Mouse (Mus musculus) right cerebral cortex, postnatal 25 days (tissue): ENCODE data around the gene Muc13.

Source experiments
- DNase-seq: peaks from one replicate; pipeline ENCODE4 v3.0.0; 2022

Muc13 gene

DNA sequence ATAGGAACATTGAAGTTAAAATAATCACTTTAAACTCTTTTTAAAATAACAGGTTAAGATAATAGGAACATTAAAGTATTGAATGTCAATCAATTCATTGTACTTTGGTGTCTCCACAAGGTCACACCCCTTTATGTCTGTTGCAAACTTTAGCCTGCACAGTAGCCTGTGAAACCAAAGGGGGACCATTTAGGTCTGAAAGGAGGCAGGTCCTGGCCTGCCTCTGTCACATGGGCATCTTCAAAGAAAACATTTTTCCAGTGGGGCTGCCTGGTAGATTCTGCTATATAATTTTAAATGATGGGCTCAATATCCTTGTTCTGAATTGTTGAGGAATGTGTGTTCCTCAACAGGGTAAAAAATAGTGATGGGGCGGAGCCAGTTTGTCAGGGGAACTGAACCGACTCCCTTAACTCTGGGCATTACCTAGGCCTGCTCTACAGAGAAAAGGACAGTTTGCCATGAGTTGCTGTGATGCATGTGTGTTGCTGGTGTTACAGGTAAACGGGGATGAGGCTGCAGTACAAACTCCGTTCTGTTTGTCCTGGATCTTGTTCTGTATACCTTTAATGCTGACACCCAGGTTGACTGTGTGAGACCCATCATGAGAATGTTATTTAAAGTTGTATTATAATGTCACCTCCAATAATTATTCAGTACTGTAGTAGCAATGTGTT lies 22.9 kb upstream of the Muc13 start:
- DNase-seq = no peak

GRCm38 (mm10) chr16:33772809-33773208 lies 21.0 kb upstream of the Muc13 start:
- DNase-seq = no peak

DNA sequence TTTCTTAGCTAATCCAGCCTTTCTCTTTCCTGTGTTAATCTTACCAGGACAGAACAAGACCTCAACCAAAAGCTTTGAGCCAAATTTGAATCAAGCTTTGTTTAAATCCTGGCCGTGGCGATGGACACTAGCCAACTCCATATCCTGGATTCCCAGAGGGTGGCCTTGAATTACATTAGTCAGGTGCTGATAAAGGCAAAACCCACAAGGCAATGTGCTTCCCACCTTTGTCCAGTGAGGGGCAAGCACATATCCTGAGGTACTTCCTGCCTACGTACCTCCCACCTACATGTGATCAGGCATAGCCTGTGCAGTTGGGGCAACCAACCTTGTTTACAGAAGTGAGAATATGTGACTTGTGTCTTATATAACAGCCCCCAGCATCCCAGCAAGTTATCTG lies 18.9 kb upstream of the Muc13 start:
- no peak for DNase-seq

GRCm38 (mm10) chr16:33775733-33776335 lies 18.0 kb upstream of the Muc13 start:
- DNase-seq = no peak

- no peak for DNase-seq
These were observed 16.9 kb upstream of the Muc13 start for GRCm38 (mm10) chr16:33776766-33777529.

DNA sequence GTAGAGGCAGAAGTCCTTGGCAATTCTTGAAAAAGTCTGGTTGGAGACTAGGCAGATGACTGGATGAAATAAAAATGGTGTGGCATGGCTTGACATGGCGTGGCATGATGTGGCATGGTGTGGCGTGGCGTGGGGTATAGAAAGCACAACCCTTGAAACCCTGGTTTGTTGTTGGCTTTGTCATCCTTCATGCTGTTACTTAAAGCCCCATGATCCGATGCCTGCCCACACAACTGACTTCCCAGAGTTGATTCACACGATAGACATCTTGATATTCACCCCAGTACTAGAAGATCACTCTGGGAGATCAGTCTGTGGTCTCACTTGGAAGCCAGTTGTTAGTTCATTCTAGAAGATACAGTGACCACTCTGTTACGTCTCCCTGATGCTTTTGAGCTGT lies 16.2 kb upstream of the Muc13 start:
- DNase-seq = no peak

- DNase-seq = no peak
These were observed 11.8 kb upstream of the Muc13 start for GRCm38 (mm10) chr16:33781789-33782728.

- no peak for DNase-seq
These were observed 11.1 kb upstream of the Muc13 start for GRCm38 (mm10) chr16:33782729-33783091.

- no peak for DNase-seq
These were observed 9.3 kb upstream of the Muc13 start for GRCm38 (mm10) chr16:33784547-33784946.

DNA sequence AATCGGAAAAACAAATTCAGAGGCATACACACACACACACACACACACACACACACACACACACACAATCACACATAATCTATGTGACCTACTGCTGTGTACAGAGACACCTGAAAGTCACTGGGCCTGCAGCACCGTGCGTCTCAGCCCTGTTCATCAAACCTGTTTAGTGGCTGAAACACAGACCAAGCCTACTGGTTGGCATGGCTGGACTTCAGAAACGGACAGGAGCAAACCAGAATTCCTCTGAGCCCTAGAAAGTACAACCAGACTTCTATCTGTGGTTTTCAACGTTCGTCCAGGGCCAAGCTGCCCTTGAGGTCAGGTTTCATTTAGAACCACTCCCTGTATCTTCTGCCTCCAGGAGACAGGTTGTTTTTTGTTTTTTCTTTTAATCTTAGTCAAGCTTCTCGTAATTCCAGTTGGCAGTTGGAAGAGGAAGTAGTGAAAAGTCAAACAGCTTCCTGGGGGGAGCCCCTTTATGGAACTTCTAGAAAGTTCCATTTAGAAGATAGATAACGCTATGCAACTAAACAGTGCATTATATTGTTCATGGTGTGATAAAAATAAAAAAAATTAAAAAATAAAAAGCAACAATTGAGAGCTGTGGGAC lies 8.6 kb upstream of the Muc13 start:
- DNase-seq = no peak

GRCm38 (mm10) chr16:33786657-33787390 lies 7.0 kb upstream of the Muc13 start:
- no peak for DNase-seq

DNA sequence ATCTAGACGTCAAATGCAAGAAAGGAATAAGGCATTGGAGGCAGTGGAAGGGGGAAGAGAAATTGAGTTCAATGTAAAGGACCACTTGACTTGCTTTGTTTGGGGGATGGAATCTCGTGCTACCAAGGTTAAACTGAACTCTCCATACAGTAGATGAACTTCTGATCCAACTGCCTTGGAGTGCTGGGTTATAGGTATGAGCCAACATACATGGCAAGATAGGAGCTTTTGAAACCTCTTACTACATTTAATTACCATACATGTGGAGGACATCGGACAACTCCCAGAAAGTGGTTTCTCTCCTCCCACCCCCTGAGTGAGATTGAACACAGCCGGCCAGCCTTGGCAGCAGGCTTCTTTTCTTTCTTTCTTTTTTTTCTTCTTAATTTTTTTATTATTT lies 1.3 kb downstream of the Muc13 start:
- no peak for DNase-seq

GRCm38 (mm10) chr16:33795887-33796286 lies 2.0 kb downstream of the Muc13 start:
- no peak for DNase-seq

GRCm38 (mm10) chr16:33796756-33797155 lies 2.9 kb downstream of the Muc13 start:
- no peak for DNase-seq

- DNase-seq = peak; percentile 14
These were observed 4.0 kb downstream of the Muc13 start for GRCm38 (mm10) chr16:33797860-33798259.

DNA sequence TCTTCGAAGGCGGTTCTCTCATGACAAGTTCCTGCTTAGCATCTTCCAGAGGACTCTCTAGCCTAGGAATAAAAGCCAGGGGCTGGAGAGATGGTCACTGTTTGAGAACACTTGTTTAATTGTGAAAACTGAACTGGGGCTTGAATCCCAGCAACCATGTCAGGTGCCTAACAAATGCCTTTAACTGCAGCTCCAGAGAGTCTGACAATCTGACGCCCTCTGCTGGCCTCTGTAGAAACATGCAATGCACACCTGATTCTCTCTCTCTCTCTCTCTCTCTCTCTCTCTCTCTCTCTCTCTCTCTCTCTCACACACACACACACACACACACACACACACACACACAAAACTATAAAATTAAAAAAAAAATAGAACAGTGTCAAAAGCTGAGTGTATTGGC lies 16.2 kb downstream of the Muc13 start:
- no peak for DNase-seq

DNA sequence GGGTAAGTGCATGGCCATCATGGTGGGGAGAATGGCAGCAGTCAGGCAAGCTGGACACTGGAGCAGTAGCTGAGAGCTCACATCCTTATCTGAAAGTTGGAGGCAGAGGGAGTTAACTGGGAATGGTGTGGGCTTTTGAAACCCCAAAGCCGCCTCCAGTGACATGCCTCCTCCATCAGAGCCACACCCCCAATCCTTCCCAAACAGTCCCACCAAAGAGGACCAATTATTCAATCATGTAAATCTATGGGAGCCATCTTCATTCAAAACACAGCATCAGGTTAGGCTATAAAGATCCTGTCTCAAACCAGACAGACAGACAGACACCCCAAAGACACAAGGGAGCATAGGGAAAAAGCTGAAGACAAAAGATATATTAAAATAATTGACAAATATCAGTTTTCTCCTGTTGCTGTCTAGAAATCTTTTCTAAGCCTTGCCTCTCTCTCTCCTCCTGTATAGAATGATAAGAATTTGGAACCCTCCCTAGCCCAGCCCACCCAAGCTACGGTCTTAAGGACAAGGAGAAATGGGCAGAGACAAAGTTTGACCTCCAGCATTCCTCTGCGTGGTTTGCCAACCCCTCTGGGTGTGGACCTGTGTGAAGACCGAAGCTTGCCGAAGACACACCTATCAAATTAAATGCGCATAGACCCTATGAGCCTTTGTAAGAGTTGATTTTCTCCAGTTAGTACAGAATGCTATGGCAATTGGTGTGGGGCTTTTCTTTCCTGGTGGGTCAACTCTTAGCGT lies 24.8 kb downstream of the Muc13 start:
- DNase-seq = no peak

DNA sequence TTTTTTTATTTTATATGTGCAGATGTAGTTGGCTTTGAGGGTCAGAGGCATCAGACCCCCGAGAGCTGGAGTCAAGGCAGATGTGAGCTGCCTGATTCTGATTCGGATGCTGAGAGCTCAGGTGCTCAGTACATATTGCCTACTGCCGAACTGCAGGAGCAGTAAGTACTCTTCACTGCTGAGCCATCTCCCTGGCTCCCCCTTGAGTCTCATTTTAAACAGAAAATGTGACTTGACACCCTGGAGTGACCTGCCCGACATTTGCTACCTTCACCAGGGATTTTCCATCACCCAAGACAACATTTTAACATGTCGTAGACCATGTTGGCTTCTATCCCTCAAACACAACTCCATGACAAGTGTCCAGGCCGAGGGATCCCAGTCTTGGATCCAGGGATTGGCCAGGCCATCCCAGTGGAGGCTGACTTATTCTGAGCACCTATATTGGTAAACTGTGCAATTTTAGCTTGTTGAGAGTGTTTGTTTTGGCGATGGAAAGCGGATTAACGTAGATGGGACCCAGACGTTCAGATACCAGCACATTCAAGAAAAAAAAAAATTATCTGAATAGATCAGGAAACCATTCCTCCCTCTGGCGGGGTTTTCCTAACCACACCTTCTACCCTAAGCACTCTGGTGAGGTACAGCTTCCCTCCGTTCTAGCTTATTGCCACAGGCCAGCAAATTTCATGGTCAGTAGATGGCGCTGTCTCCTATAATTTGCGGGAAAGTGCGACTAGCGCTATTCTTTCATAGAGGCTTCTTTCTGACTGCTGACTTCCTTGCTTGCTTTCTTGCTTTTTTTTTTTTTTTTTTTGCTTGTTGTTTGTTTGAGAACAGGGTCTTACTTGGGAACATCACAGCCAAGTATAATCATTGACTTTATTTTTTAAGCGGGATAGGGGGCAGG lies 26.7 kb downstream of the Muc13 start:
- DNase-seq = peak; percentile 81

DNA sequence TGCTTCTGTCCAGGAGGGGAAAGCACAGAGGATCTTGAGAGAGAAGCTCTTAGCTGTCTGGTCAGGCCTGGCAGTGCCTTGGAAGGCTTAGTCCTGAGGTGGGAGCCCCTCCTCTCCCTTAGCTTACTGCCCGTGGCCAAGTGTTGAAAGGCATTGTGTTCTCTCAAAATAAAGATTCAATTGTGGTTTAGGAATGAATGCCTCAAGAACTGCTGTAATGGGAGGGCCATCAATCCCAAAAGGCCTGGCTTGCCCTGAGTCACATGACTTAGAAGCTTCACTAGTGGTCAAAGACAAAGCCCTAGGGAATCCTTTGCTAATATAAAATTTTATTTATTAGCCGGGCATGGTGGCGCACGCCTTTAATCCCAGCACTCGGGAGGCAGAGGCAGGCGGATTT lies 30.8 kb downstream of the Muc13 start:
- DNase-seq = no peak

- DNase-seq = no peak
These were observed 34.7 kb downstream of the Muc13 start for GRCm38 (mm10) chr16:33828496-33828895.
